Mouse (Mus musculus): ENCODE results near the gene Nme6.

DNA sequence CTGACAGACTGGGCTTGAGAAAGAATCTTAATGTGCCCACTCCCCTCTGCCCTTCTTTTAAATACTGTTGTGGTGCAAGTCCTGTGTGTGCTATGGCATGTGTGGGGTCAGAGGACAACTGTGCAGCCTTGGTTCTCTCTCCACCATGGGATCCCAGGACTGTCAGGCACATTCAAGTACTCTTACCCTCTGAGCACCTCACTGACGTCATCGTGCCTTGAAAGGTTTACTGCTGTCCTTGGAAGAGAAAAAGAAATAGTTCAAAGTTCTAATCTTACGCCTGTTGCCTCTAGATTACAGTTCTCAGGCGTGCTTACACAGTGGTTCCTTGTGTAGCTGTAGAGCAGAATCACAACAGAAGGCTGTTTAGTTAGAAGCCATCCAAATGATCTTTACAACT lies 53.7 kb downstream of the Nme6 start:
- no peak for TF ChIP-seq POLR2A (IDR thresholded peaks at IDR 0.05; ENCODE audit: borderline replicate concordance, extremely low read depth, insufficient read depth, insufficient read length, poor library complexity, severe bottlenecking)
- no peak for TF ChIP-seq CTCF (IDR thresholded peaks at IDR 0.05; ENCODE audit: borderline replicate concordance, extremely low read depth, insufficient read depth, insufficient read length)

Data from brain, embryonic 14.5 days (tissue).